Mouse (Mus musculus) kidney, embryonic 14.5 days (tissue): ENCODE results near the gene Tssk6. TPM values are rescaled to one million over a fixed set of nuclear protein-coding genes. Genes with fewer than 3 reads are reported as not detected.

Experiments used
- ATAC-seq: fragments of 200-750 bp; cut with Nextera tagmentation; 2 replicates; pipeline ENCODE4 v1.8.0; 2017; ENCODE audit warnings: moderate number of reproducible peaks, mild to moderate bottlenecking, moderate TSS enrichment, moderate library complexity; ENCODE audit not compliant: low FRiP score, low TSS enrichment
- H3K27ac ChIP-seq: fragments of 300-500 bp; sonication (generic); 2 replicates; pipeline ENCODE4 v1.5.1; 2014; ENCODE audit warnings: low read depth, mild to moderate bottlenecking, low read length, moderate library complexity, mixed read lengths
- H3K27me3 ChIP-seq: fragments of 300-500 bp; sonication (generic); 2 replicates; pipeline ENCODE4 v1.6.1; 2014; ENCODE audit warnings: mild to moderate bottlenecking, low read length; ENCODE audit not compliant: control insufficient read depth, insufficient read depth
- H3K36me3 ChIP-seq: fragments of 300-500 bp; sonication (generic); 2 replicates; pipeline ENCODE4 v1.6.1; 2014; ENCODE audit warnings: low read length, mixed read lengths; ENCODE audit not compliant: control insufficient read depth, insufficient read depth
- H3K4me1 ChIP-seq: fragments of 300-500 bp; sonication (generic); 2 replicates; pipeline ENCODE4 v1.6.1; 2014; ENCODE audit warnings: low read length, mixed read lengths; ENCODE audit not compliant: control insufficient read depth, insufficient read depth
- H3K4me2 ChIP-seq: fragments of 300-500 bp; sonication (generic); replicated peaks from 2 replicates; pipeline ENCODE4 v1.6.1; 2014; ENCODE audit warnings: low read depth, mild to moderate bottlenecking, low read length
- H3K4me3 ChIP-seq: fragments of 300-500 bp; sonication (generic); 2 replicates; pipeline ENCODE4 v1.5.1; 2014; ENCODE audit warnings: mild to moderate bottlenecking, low read length
- H3K9ac ChIP-seq: fragments of 300-500 bp; sonication (generic); 2 replicates; pipeline ENCODE4 v1.6.1; 2014; ENCODE audit warnings: low read depth, mild to moderate bottlenecking, low read length, moderate library complexity
- H3K9me3 ChIP-seq: fragments of 300-500 bp; sonication (generic); 2 replicates; pipeline ENCODE4 v1.6.1; 2016; ENCODE audit warnings: low read length; ENCODE audit not compliant: control insufficient read depth
- WGBS: fragments of 180-500 bp; shearing (Covaris S2); extraction: QIAGEN DNeasy Blood & Tissue Kit; methylation state at CpG from one replicate; pipeline ENCODE4 v1.1.7; 2014; 5-methylcytosine and 5-hydroxymethylcytosine counted together
- polyA plus RNA-seq: library from polyadenylated mRNA; unstranded; fragments of >200 nt; fragmentation: Nextera tagmentation; extraction: Ambion mirVana; gene quantifications from 2 replicates; pipeline ENCODE4 v1.2.1, GENCODE M21; 2014

The Tssk6 gene
- 2.7 and 5.1 TPM in 2 replicates for polyA plus RNA-seq

DNA sequence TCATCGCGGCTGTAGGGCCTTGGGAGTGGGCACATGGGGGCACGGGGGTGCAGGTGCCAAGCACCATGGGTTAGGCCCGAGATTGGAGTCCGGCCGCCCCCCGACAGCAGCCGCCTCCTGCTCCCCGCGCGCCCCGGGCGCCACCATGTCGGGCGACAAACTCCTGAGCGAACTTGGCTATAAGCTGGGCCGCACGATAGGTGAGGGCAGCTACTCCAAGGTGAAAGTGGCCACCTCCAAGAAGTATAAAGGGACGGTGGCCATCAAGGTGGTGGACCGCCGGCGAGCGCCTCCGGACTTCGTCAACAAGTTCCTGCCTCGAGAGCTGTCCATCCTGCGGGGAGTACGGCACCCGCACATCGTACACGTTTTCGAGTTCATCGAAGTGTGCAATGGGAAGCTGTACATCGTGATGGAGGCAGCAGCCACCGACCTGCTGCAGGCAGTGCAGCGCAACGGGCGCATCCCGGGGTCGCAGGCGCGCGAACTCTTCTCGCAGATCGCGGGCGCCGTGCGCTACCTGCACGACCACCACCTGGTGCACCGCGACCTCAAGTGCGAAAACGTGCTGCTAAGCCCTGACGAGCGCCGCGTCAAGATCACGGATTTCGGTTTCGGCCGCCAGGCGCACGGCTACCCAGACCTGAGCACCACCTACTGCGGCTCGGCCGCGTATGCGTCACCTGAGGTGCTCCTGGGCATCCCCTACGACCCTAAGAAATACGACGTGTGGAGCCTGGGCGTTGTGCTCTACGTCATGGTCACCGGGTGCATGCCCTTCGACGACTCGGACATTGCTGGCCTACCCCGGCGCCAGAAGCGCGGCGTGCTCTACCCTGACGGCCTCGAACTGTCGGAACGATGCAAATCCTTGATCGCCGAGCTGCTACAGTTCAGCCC lies at the start of gene Tssk6, which contains the start of the genes Ndufa13 and Yjefn3:
TSS of gene Tssk6 (plus strand) at position 22 of the 900 bp plus-strand sequence.
TSS of gene Ndufa13 (minus strand) at position 396 of the 900 bp plus-strand sequence.
TSS of gene Yjefn3 (minus strand) at position 550 of the 900 bp plus-strand sequence.
- Histone ChIP-seq H3K27me3 (no peaks in the 10 kb centered on the region), H3K4me2 (peak within 1 kb of the TSS; percentile 93), H3K36me3 (peaks cover 6% of the 10 kb centered on the region; the same call in 1 of the 2 replicates), H3K9ac (peak within 1 kb of the TSS; percentile 80), H3K4me3 (peak within 1 kb of the TSS; percentile 69), H3K27ac (peak within 1 kb of the TSS; percentile 93), H3K9me3 (no peaks in the 10 kb centered on the region), H3K4me1 (peaks cover 18% of the 10 kb centered on the region; the same call in 1 of the 2 replicates)
- ATAC-seq: peak; percentile 47
- WGBS: 4% methylated on average over 89 of the region's 89 CpGs

DNA sequence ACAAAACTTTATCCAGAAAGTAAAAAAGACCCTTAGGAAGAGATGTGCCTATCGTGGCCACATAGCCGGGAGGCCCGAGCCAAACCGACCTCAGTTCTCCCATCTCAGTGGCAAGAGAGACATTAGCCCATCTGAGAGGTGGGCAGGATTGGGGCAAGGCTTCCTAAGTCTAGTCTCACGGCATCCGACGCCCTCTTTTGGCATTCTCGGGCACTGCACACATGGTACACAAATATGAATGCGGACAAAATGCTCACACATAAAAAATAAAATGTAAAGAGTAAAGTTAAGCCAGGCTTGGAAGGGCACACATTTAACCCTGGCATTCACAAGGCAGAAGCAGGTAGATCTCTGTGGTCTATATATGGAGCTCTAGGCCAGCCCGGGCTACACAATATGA lies 48.1 kb upstream of the Tssk6 start:
- H3K27me3 ChIP-seq: no peaks in the 10 kb centered on the region
- H3K36me3 ChIP-seq: no peaks in the 10 kb centered on the region
- H3K27ac ChIP-seq: no peak overlapping the region
- WGBS: 89% methylated on average over 10 of the region's 10 CpGs
- no peak overlapping the region for H3K4me2 ChIP-seq
- no peaks in the 10 kb centered on the region for H3K4me1 ChIP-seq
- H3K4me3 ChIP-seq: no peak overlapping the region
- ATAC-seq: no peak
- H3K9me3 ChIP-seq: no peaks in the 10 kb centered on the region
- no peak overlapping the region for H3K9ac ChIP-seq

DNA sequence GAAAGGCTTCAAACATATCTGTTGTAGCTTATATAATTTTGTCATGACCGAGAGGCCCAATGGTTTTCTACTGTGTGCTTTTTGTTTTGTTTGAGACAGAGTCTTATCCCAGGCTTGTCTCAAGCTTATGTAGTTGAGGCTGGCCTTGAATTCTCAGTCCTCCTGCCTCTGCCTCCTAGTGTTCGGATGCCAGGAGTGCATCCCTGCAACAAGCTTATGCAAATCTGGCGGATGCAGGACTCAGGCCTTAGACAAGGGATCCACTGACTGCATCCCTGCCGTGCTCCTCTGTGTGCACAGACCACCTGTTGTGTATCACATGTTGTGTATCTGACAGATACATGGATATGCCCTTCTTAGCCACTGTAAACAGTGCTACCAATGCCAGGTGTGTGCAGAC lies 41.2 kb upstream of the Tssk6 start:
- WGBS: 65% methylated on average over 4 of the region's 4 CpGs
- no peak overlapping the region for H3K9ac ChIP-seq
- no peak overlapping the region for H3K4me3 ChIP-seq
- H3K4me2 ChIP-seq: no peak overlapping the region
- no peaks in the 10 kb centered on the region for H3K4me1 ChIP-seq
- no peaks in the 10 kb centered on the region for H3K27me3 ChIP-seq
- H3K9me3 ChIP-seq: no peaks in the 10 kb centered on the region
- ATAC-seq: no peak
- H3K27ac ChIP-seq: no peak overlapping the region
- no peaks in the 10 kb centered on the region for H3K36me3 ChIP-seq

DNA sequence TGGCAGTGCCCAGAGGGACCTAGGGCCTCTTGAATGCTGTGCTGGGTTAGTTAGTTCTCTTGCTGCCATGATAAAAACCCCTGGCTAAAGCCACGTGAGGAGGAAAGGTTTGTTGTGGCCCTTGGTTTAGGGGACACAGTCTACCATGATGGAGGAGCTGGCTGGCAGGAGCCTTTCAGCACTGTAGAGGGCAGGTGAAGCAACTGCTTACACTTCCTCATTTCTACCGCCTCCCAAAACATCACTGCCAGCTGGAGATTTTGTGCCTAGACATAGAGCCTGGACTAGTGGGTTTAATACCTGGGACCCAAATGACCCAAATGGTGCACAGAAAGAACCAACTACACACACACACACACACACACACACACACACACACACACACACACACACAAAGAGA lies 40.7 kb upstream of the Tssk6 start:
- H3K27ac ChIP-seq: no peak overlapping the region
- WGBS: 68% methylated on average over 2 of the region's 2 CpGs
- no peak overlapping the region for H3K4me2 ChIP-seq
- no peaks in the 10 kb centered on the region for H3K36me3 ChIP-seq
- H3K27me3 ChIP-seq: no peaks in the 10 kb centered on the region
- H3K9ac ChIP-seq: no peak overlapping the region
- H3K9me3 ChIP-seq: no peaks in the 10 kb centered on the region
- H3K4me1 ChIP-seq: no peaks in the 10 kb centered on the region
- no peak overlapping the region for H3K4me3 ChIP-seq
- ATAC-seq: no peak

DNA sequence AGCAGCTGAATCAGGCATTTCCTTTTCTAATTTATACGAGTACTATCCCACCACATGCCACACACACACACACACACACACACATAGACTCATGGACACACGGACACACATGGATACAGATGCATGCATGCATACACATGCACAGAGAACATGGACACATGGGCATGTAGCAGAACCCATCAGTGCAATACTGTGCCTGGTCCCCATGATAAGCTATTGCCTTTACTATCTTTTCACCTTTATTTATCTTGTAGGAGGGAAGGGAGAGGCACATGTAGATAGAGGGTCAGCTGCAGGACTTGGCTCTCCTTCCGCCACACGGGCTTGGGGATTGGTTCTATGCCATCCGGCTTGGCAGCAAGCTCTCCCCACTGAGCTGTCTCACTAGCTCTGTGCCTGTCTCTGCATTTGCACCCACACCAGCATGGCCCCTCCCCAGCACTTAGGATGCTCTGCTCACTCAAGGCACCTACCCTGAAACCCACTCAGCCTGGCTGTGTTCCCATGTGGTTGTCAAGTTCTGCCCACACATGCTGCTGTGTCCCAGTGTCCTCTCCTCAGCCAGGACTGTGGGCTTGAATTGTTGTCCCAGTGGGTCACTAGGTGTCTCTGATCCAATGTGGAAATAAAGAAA lies 38.5 kb upstream of the Tssk6 start:
- Histone ChIP-seq H3K9ac (no peak overlapping the region), H3K36me3 (no peaks in the 10 kb centered on the region), H3K27ac (no peak overlapping the region), H3K4me1 (no peaks in the 10 kb centered on the region), H3K4me3 (no peak overlapping the region), H3K4me2 (no peak overlapping the region), H3K27me3 (no peaks in the 10 kb centered on the region), H3K9me3 (no peaks in the 10 kb centered on the region)
- 88% methylated on average over 5 of the region's 5 CpGs for WGBS
- no peak for ATAC-seq

DNA sequence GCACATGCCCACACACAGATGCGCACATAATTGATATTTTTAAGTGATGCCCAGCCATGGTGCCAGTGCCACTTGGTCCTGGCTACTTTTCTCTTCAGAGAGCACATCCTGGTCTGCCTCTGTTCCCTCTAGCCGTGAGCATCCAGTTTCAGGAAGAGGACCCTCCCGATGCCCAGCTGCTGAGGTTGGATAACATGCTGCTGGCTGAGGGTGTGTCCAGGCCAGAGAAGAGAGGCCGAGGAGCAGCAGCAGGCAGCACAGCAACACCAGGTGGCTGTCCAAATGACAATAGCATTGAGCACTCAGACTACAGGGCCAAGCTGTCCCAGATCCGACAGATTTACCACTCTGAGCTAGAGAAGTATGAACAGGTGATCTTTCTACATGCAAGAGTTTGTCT lies 37.8 kb upstream of the Tssk6 start:
- Histone ChIP-seq H3K4me1 (no peaks in the 10 kb centered on the region), H3K27ac (no peak overlapping the region), H3K4me2 (no peak overlapping the region), H3K9me3 (no peaks in the 10 kb centered on the region), H3K4me3 (no peak overlapping the region), H3K27me3 (no peaks in the 10 kb centered on the region), H3K9ac (no peak overlapping the region), H3K36me3 (no peaks in the 10 kb centered on the region)
- ATAC-seq: no peak
- WGBS: 58% methylated on average over 5 of the region's 5 CpGs

DNA sequence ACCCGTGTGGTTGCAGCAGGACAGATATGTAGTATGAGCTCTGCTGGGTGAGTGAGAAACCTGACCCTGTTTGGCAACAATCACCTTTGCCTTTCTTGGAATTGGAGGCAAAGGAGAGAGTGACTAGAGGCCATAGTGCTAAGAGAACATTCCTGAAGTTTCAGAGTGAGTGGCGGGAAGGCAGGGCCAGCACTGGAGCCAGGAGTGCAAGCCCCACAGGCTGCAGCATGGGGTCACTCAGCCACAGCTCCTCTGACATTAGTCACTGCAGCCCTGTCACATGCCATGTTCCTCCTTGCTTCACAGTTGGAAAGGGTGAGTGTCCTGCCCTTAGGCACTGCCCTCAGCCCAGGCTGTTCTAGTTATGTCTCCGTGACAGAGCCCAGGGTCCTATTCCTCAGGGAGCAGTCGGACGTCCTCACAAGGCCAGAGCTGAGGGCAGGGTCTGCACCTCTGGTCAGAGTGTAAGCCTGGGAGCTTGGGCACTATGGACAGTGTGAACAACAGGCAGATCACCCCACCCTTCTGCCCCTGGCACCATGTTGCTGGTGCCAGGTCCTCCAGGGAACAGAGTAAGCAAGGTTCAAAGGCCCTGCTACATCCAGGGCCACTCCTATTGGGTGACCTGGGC lies 34.2 kb upstream of the Tssk6 start:
- no peak for ATAC-seq
- Histone ChIP-seq H3K4me2 (no peak overlapping the region), H3K9me3 (no peaks in the 10 kb centered on the region), H3K27me3 (no peaks in the 10 kb centered on the region), H3K27ac (no peak overlapping the region), H3K4me3 (no peak overlapping the region), H3K9ac (no peak overlapping the region), H3K4me1 (no peaks in the 10 kb centered on the region), H3K36me3 (no peaks in the 10 kb centered on the region)
- 72% methylated on average over 5 of the region's 5 CpGs for WGBS

DNA sequence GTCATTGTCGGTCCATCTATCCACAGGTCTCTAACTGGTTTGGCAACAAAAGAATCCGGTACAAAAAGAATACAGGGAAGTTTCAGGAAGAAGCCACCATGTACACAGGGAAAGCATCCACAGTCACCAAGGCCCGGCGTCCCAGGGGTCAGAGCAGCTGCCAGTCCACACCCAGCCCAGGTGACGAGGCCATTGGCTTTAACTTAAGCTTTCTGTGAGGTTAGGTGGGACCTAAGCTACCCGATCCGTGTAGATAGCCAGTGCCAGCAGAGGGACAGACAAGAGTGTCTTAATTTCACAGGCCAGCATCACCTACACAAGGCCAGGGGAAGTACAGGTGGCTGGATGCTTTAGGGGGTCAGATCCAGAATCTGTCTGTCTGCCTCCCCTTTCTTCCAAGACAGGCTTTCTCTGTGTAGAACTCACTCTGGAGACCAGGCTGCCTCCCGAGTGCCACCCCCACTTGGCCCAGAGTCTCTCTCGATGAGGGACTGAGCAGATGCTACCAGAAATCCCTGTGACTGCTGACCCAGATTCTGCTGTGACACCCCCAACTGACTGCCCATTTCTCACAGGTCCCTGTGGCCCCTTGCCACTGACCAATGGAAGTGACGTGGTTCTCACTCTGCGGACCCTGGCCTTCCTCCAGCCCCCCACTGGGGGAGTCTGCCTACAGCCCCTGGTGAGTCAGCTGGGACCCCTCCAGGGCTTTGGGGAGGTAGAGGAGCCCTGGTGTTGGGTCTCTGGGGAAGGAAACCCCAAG lies 31.8 kb upstream of the Tssk6 start:
- ATAC-seq: no peak
- Histone ChIP-seq H3K4me2 (no peak overlapping the region), H3K9me3 (no peaks in the 10 kb centered on the region), H3K4me1 (no peaks in the 10 kb centered on the region), H3K27me3 (no peaks in the 10 kb centered on the region), H3K9ac (no peak overlapping the region), H3K27ac (no peak overlapping the region), H3K4me3 (no peak overlapping the region), H3K36me3 (no peaks in the 10 kb centered on the region)
- WGBS: 83% methylated on average over 11 of the region's 11 CpGs
